In the genomic region with DNA sequence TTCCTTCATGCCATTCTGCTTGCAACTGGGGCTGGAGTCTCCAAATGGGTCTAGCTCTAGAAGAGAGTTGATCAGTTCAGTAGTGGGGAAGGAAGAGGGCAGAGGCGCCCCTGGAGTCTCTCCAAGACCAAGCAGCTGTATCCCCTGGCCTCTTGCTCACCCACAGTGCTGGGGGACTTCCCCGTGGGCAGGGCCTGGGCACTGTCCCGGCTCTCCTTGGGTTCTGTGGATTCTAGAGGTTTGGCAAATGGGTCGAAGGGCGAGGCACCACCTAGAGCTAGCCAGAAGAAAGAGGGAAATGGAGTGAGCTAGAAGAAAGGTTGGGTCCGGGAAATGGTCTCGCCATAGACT, we compare ENCODE assay signal across 10 mouse cellular contexts. TPM values are rescaled to one million over a fixed set of nuclear protein-coding genes. Genes with fewer than 3 reads are reported as not detected.
DNase-seq lines count a peak whose midpoint lies in the region; ATAC-seq lines count a peak whose summit lies in the region.
"Had no signal": no experiment of that assay in that cellular context is flagged by ENCODE, and none has a peak within 500 bp of the region (broad histone marks: within the 10 kb centered on the region; RNA-seq: fewer than 3 reads in every experiment).

No protein-coding gene starts in this region.

- peak overlapping the region; percentile 76; the same call in 1 of the 2 replicates for H3K9ac ChIP-seq in heart, embryonic 12.5 days
- 0 out of 2 replicates have a peak overlapping the region, but pooled peaks have one; percentile 67 for H3K9ac ChIP-seq in embryonic facial prominence, embryonic 12.5 days
- peak overlapping the region; percentile 64; the same call in 1 of the 2 replicates for H3K9ac ChIP-seq in hindbrain, embryonic 14.5 days
- H3K9ac ChIP-seq in midbrain, embryonic 13.5 days (replicated peaks), result 0 out of 2 replicates have a peak overlapping the region, but pooled peaks have one; percentile 80

- H3K27me3 ChIP-seq in heart, embryonic 12.5 days (replicated peaks), result peaks cover 66% of the 10 kb centered on the region
- peaks cover 32% of the 10 kb centered on the region for H3K27me3 ChIP-seq in embryonic facial prominence, embryonic 12.5 days
- peaks cover 27% of the 10 kb centered on the region; the same call in 1 of the 2 replicates for H3K27me3 ChIP-seq in hindbrain, embryonic 14.5 days (ENCODE audit: control insufficient read depth, insufficient read depth, low read length)
- peaks cover 43% of the 10 kb centered on the region for H3K27me3 ChIP-seq in midbrain, embryonic 13.5 days

- ATAC-seq in heart, embryonic 12.5 days (ENCODE audit: insufficient number of reproducible peaks, low FRiP score), result no peak
- no peak for ATAC-seq in embryonic facial prominence, embryonic 12.5 days (ENCODE audit: insufficient number of reproducible peaks, insufficient read depth, low FRiP score, low TSS enrichment)
- ATAC-seq in hindbrain, embryonic 14.5 days (ENCODE audit: low FRiP score), result no peak
- no peak for ATAC-seq in midbrain, embryonic 13.5 days
- no peak for ATAC-seq in erythroid progenitor cell, adult 5-6 weeks (replicated peaks; ENCODE audit: low FRiP score, poor library complexity, severe bottlenecking)
- ATAC-seq: CD4-positive, CD25-positive, alpha-beta regulatory T cell, adult 4 months had no signal

- H3K27ac ChIP-seq in heart, embryonic 12.5 days (ENCODE audit: poor library complexity, severe bottlenecking), result no peak overlapping the region
- no peak overlapping the region for H3K27ac ChIP-seq in embryonic facial prominence, embryonic 12.5 days
- H3K27ac ChIP-seq in hindbrain, embryonic 14.5 days, result no peak overlapping the region
- no peak overlapping the region for H3K27ac ChIP-seq in midbrain, embryonic 13.5 days

- peak overlapping the region; percentile 49 for H3K4me3 ChIP-seq in heart, embryonic 12.5 days
- H3K4me3 ChIP-seq in embryonic facial prominence, embryonic 12.5 days, result peak overlapping the region; percentile 57
- H3K4me3 ChIP-seq in hindbrain, embryonic 14.5 days (replicated peaks; ENCODE audit: low read length), result peak overlapping the region; percentile 45
- H3K4me3 ChIP-seq in midbrain, embryonic 13.5 days (replicated peaks), result peak overlapping the region; percentile 49; the same call in 1 of the 2 replicates

- H3K9me3 ChIP-seq in heart, embryonic 12.5 days (replicated peaks), result no peaks in the 10 kb centered on the region
- no peaks in the 10 kb centered on the region for H3K9me3 ChIP-seq in embryonic facial prominence, embryonic 12.5 days
- H3K9me3 ChIP-seq in hindbrain, embryonic 14.5 days (ENCODE audit: control insufficient read depth, low read length), result no peaks in the 10 kb centered on the region
- H3K9me3 ChIP-seq in midbrain, embryonic 13.5 days, result no peaks in the 10 kb centered on the region

- peaks cover 31% of the 10 kb centered on the region for H3K4me1 ChIP-seq in heart, embryonic 12.5 days (replicated peaks)
- peaks cover 20% of the 10 kb centered on the region for H3K4me1 ChIP-seq in embryonic facial prominence, embryonic 12.5 days
- H3K4me1 ChIP-seq in hindbrain, embryonic 14.5 days (replicated peaks; ENCODE audit: control insufficient read depth, insufficient read depth, low read length), result peaks cover 9% of the 10 kb centered on the region; the same call in 1 of the 2 replicates
- peaks cover 18% of the 10 kb centered on the region for H3K4me1 ChIP-seq in midbrain, embryonic 13.5 days (replicated peaks)

- intact Hi-C loops in heart, postnatal 10 days (cut with DNase I), result no loop called here

- peaks cover 29% of the 10 kb centered on the region for H3K36me3 ChIP-seq in heart, embryonic 12.5 days
- H3K36me3 ChIP-seq in embryonic facial prominence, embryonic 12.5 days, result no peaks in the 10 kb centered on the region
- H3K36me3 ChIP-seq in hindbrain, embryonic 14.5 days (replicated peaks; ENCODE audit: control insufficient read depth, insufficient read depth), result no peaks in the 10 kb centered on the region
- no peaks in the 10 kb centered on the region for H3K36me3 ChIP-seq in midbrain, embryonic 13.5 days

- peak overlapping the region; percentile 76 for H3K4me2 ChIP-seq in heart, embryonic 12.5 days
- H3K4me2 ChIP-seq in embryonic facial prominence, embryonic 12.5 days (replicated peaks), result peak overlapping the region; percentile 83
- peak overlapping the region; percentile 77 for H3K4me2 ChIP-seq in hindbrain, embryonic 14.5 days (replicated peaks)
- peak overlapping the region; percentile 74 for H3K4me2 ChIP-seq in midbrain, embryonic 13.5 days (replicated peaks)

- DNase-seq in heart, postnatal 10 days, result no peak
- DNase-seq in hindbrain, embryonic 14.5 days (ENCODE audit: low spot score), result no peak
- no peak for DNase-seq in thymus, postnatal 10 days (ENCODE audit: low spot score in 2 of 2)
- no peak for DNase-seq in frontal cortex, adult 2 months (ENCODE audit: extremely low spot score in 1 of 2, low spot score in 1 of 2)
- DNase-seq: lung, adult 2 months had no signal

- WGBS in heart, embryonic 12.5 days, result 50% methylated on average over 7 of the region's 7 CpGs
- 68% methylated on average over 7 of the region's 7 CpGs for WGBS in embryonic facial prominence, embryonic 12.5 days
- 72% methylated on average over 7 of the region's 7 CpGs for WGBS in hindbrain, embryonic 14.5 days
- 80% methylated on average over 7 of the region's 7 CpGs for WGBS in midbrain, embryonic 13.5 days

RNA-seq across cellular contexts. Expression of a gene that starts 5.7 kb away (rescaled TPM):
- polyA plus RNA-seq in heart, embryonic 12.5 days (2016; fragmentation: Nextera tagmentation; extraction: Ambion mirVana), result not detected in 2 replicates
- 1 to 10 TPM in 1 of 2 experiments, under 1 TPM in 1; 0.31 to 1.2 TPM for total RNA-seq in heart, postnatal 10 days (2021)
- polyA plus RNA-seq in embryonic facial prominence, embryonic 12.5 days (2016; fragmentation: Nextera tagmentation; extraction: Ambion mirVana), result 0.29 and 0.43 TPM in 2 replicates
- 0.33 and 1.3 TPM in 2 replicates for polyA plus RNA-seq in hindbrain, embryonic 14.5 days (2014; fragmentation: Nextera tagmentation; extraction: Ambion mirVana)
- polyA plus RNA-seq in midbrain, embryonic 13.5 days (2015; fragmentation: Nextera tagmentation; extraction: Ambion mirVana), result 0.10 TPM in 1 of 2 replicates, not detected in the other
- total RNA-seq in erythroid progenitor cell, adult 5-6 weeks (2015; ENCODE audit: low replicate concordance), result not detected in 2 replicates
- total RNA-seq in erythroid progenitor cell, adult 5-6 weeks (2017; ENCODE audit: low replicate concordance), result not detected in 2 replicates
- 0.24 and 0.34 TPM in 2 replicates for polyA plus RNA-seq in frontal cortex, adult 2 months (2012; rRNA removed)
- polyA plus RNA-seq: CD4-positive, CD25-positive, alpha-beta regulatory T cell, adult 4 months had no signal

RNA-seq across cellular contexts. Expression of a gene that starts 8.1 kb away (rescaled TPM):
- 14.4 and 14.5 TPM in 2 replicates for polyA plus RNA-seq in heart, embryonic 12.5 days (2016; fragmentation: Nextera tagmentation; extraction: Ambion mirVana)
- total RNA-seq in heart, postnatal 10 days (2021), result 10 to 100 TPM; 26.5 to 26.7 TPM
- polyA plus RNA-seq in embryonic facial prominence, embryonic 12.5 days (2016; fragmentation: Nextera tagmentation; extraction: Ambion mirVana), result 2.7 and 4.2 TPM in 2 replicates
- polyA plus RNA-seq in hindbrain, embryonic 14.5 days (2014; fragmentation: Nextera tagmentation; extraction: Ambion mirVana), result 1.6 and 2.0 TPM in 2 replicates
- 0.19 and 0.46 TPM in 2 replicates for polyA plus RNA-seq in midbrain, embryonic 13.5 days (2015; fragmentation: Nextera tagmentation; extraction: Ambion mirVana)
- total RNA-seq in erythroid progenitor cell, adult 5-6 weeks (2015; ENCODE audit: low replicate concordance), result not detected in 2 replicates
- total RNA-seq in erythroid progenitor cell, adult 5-6 weeks (2017; ENCODE audit: low replicate concordance), result not detected in 2 replicates
- polyA plus RNA-seq in frontal cortex, adult 2 months (2012; rRNA removed), result 0.60 and 1.2 TPM in 2 replicates
- polyA plus RNA-seq: CD4-positive, CD25-positive, alpha-beta regulatory T cell, adult 4 months had no signal

RNA-seq across cellular contexts. Expression of a gene that starts 17.7 kb away (rescaled TPM):
- polyA plus RNA-seq in heart, embryonic 12.5 days (2016; fragmentation: Nextera tagmentation; extraction: Ambion mirVana), result 1.9 and 2.7 TPM in 2 replicates
- total RNA-seq in heart, postnatal 10 days (2021), result 10 to 100 TPM; 33.4 to 41.3 TPM
- 31.6 and 37.2 TPM in 2 replicates for polyA plus RNA-seq in embryonic facial prominence, embryonic 12.5 days (2016; fragmentation: Nextera tagmentation; extraction: Ambion mirVana)
- 18.6 and 22.8 TPM in 2 replicates for polyA plus RNA-seq in hindbrain, embryonic 14.5 days (2014; fragmentation: Nextera tagmentation; extraction: Ambion mirVana)
- polyA plus RNA-seq in midbrain, embryonic 13.5 days (2015; fragmentation: Nextera tagmentation; extraction: Ambion mirVana), result 10.5 and 12.4 TPM in 2 replicates
- 208 and 236 TPM in 2 replicates for total RNA-seq in erythroid progenitor cell, adult 5-6 weeks (2015; ENCODE audit: low replicate concordance)
- 142 TPM in 2 replicates for total RNA-seq in erythroid progenitor cell, adult 5-6 weeks (2017; ENCODE audit: low replicate concordance)
- 188 and 191 TPM in 2 replicates for polyA plus RNA-seq in frontal cortex, adult 2 months (2012; rRNA removed)
- polyA plus RNA-seq: CD4-positive, CD25-positive, alpha-beta regulatory T cell, adult 4 months had no signal

RNA-seq across cellular contexts. Expression of a gene that starts 29.8 kb away (rescaled TPM):
- polyA plus RNA-seq in heart, embryonic 12.5 days (2016; fragmentation: Nextera tagmentation; extraction: Ambion mirVana), result 9.1 and 11.5 TPM in 2 replicates
- total RNA-seq in heart, postnatal 10 days (2021), result 1 to 10 TPM; 3.9 to 4.9 TPM
- polyA plus RNA-seq in embryonic facial prominence, embryonic 12.5 days (2016; fragmentation: Nextera tagmentation; extraction: Ambion mirVana), result 2.5 and 3.7 TPM in 2 replicates
- 3.3 and 5.1 TPM in 2 replicates for polyA plus RNA-seq in hindbrain, embryonic 14.5 days (2014; fragmentation: Nextera tagmentation; extraction: Ambion mirVana)
- polyA plus RNA-seq in midbrain, embryonic 13.5 days (2015; fragmentation: Nextera tagmentation; extraction: Ambion mirVana), result 2.4 and 3.6 TPM in 2 replicates
- total RNA-seq in erythroid progenitor cell, adult 5-6 weeks (2015; ENCODE audit: low replicate concordance), result not detected in 2 replicates
- not detected in 2 replicates for total RNA-seq in erythroid progenitor cell, adult 5-6 weeks (2017; ENCODE audit: low replicate concordance)
- 1.9 and 2.0 TPM in 2 replicates for polyA plus RNA-seq in frontal cortex, adult 2 months (2012; rRNA removed)
- polyA plus RNA-seq: CD4-positive, CD25-positive, alpha-beta regulatory T cell, adult 4 months had no signal

RNA-seq across cellular contexts. Expression of a gene that starts 57.3 kb away (rescaled TPM):
- 5.1 and 5.5 TPM in 2 replicates for polyA plus RNA-seq in heart, embryonic 12.5 days (2016; fragmentation: Nextera tagmentation; extraction: Ambion mirVana)
- total RNA-seq in heart, postnatal 10 days (2021), result 10 to 100 TPM in 1 of 2 experiments, 1 to 10 TPM in 1; 9.8 to 10.2 TPM
- polyA plus RNA-seq in embryonic facial prominence, embryonic 12.5 days (2016; fragmentation: Nextera tagmentation; extraction: Ambion mirVana), result 5.0 and 5.7 TPM in 2 replicates
- polyA plus RNA-seq in hindbrain, embryonic 14.5 days (2014; fragmentation: Nextera tagmentation; extraction: Ambion mirVana), result 6.5 and 7.5 TPM in 2 replicates
- polyA plus RNA-seq in midbrain, embryonic 13.5 days (2015; fragmentation: Nextera tagmentation; extraction: Ambion mirVana), result 4.4 and 5.5 TPM in 2 replicates
- total RNA-seq in erythroid progenitor cell, adult 5-6 weeks (2015; ENCODE audit: low replicate concordance), result 0.84 TPM in 1 of 2 replicates, not detected in the other
- total RNA-seq in erythroid progenitor cell, adult 5-6 weeks (2017; ENCODE audit: low replicate concordance), result 0.23 and 0.26 TPM in 2 replicates
- polyA plus RNA-seq in frontal cortex, adult 2 months (2012; rRNA removed), result 11.8 and 12.5 TPM in 2 replicates
